Mouse (Mus musculus): ENCODE measurements around the gene Ccin. TPM values are rescaled to one million over a fixed set of nuclear protein-coding genes. Genes with fewer than 3 reads are reported as not detected.

Ccin gene
- total RNA-seq (2021) = not detected
- long read RNA-seq, experiment 1 = 0 reads
- long read RNA-seq, experiment 2 = 0 reads

DNA sequence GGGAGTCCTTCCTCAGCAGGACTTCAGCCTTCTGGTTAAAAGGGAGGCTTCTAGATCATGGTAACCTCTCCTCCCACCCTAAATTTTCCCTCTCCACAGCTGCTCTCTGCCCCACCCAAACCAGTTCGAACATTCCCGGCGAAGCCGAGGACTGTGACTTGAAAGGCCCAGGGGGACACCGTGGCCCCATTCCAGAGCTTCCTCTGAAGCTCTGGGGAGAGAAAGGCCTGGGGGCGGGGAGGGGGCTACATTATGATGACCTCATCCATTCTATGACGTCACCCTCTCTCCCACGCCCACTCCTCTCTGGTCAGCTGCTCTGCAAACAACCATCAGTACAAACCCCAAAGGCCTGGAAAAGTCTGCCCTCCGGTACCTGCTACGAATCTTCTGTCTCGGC lies at the start of gene Ccin:
TSS of gene Ccin (plus strand) at position 303 of the 400 bp plus-strand sequence.
- no peak for DNase-seq

DNA sequence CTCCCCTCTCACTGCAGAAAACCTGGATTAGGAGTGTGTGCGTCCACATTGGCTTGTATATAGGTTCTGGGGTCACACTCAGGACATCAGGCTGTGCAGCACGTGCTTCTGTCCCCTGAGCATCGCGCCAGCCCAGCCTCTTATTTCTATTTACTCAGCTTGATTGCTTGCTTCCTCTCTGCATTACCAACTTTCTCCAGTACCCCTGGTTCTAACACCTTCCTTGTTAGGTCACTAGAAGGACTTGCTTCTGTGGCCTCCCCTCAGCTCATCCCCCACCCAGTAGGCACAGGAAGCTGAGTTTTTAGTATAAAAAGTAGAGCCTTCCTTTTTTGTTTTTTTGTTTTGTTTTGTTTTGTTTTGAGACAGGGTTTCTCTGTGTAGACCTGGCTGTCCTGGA lies 47.1 kb upstream of the Ccin start:
- no peak for DNase-seq

DNA sequence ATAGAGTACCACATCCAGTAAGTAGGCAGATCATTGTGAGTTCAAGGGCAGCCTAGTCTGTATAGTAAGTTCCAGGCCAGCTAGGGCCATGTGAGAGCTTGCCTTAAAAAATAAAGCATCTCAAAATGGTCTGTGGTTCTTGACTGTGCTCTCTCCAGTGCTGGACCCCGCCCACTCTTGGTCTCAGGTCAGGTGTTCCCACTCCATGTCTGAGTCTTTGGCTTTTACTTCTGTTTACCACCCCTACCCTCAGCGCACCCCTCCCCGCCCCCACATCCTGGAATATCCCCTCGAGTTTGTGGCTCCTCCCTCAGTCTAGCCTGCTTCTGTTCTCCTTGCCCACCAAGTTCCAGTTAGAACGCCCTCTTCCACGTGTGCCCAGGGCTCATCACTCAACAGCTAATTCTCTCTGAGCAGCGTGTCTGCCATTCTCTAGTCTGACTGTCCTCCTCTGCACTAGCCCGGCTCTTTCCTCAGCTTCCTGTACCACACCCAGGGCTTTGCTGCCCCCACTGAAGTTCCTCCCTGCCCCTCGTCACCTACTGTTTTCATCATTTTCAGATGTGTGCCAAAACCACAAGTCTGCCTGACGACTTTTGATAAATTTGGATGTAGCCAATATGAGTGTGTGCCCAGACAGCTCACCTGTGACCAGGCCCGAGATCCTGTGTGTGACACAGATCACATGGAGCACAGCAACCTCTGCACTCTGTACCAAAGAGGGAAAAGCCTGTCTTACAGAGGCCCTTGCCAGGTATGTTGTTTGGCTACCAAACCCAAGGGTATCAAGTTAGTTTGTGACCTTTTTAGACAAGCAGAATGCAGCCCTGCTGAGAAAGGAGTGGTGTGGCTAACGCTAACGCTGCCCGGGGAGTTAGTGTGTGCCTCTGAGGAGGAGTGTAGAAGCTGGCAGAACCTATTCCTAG lies 46.3 kb upstream of the Ccin start:
- no peak for DNase-seq

DNA sequence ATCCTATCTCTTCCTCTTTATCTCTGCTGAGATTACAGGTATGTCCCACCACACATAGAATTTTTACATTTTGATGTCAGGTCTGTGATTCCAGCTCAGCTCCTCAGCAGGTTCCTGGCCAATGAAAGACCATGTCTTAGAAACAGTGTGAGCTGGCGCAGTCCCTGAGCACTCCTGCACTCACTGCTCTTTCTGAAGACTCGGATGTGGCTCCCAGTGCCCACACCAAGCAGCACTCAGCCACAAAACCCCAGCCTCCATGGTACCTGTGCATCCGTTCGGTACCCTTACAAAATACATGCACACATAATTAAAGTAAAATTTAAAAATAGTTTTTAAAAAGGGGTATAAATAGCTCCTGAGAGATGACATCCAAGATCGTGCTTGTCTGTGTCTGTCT lies 42.0 kb upstream of the Ccin start:
- DNase-seq = no peak

DNA sequence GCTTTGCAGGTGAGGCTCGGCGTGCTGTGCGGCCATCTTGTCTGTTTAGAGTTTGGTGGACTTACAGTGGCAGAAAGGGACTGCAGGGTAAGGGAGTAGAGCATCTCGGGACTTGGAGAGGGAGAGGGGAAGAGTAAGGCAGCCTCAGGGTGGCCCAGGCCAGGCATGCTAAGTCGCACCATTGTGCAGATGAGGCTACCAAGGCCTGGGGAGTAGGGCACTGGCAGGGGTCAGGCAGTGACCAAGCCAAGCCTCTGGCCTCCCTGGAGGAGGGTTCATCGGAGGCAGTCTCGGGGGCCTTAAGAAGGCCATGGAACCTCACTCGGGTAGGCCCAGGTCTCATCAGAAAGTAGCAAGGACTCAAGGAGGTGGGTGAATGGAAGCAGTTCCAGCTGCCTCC lies 40.9 kb upstream of the Ccin start:
- DNase-seq = no peak

DNA sequence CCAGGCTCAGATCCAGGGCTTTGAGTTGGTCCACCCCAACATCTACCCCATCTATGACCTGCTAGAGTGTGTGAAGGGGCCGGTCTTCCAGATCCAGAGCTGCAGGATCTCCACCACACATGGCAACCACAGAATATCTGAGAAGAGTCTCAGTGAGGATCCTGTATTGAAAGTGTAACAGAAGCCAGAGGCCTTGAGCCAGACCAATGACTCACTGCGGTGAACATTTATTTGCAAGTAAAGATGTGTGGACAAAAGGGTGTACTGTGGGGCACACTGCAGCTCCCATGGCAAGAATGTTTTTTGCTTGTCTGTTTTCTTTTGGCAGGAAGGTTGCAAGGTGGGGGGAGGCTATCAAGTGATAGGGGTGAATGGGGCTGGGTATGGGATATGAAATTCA lies 35.7 kb upstream of the Ccin start:
- no peak for DNase-seq

DNA sequence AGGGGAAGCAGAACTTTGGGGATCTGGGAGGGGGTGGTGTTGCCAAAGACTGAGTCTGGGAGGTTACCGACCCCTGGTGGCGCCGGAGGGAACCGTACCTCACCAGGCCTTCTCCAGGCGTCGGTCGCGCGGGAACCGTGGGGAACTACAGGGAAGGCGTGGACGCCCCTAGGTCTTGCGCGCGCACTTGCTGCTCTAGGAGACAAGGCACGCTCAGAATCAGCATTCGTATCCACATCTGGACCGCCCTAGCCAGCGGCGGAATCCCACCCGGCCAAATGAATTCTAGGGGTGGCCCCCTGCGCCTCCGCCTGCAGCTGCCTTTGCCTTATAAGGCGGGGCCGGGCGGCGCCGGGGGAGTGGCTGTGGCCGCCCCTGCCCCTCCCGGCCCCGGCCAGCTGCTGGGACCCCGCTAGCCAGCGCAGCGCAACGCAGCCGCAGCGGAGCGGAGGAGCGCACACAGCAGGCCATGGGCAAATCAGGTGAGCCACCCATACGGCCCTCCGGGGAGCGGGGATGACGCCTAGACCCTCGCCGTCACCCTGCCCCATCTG lies 25.9 kb upstream of the Ccin start, which contains the start of gene Glipr2:
TSS of gene Glipr2 (plus strand) at position 110 of the 554 bp plus-strand sequence.
- peak; percentile 84 to 89 for DNase-seq

DNA sequence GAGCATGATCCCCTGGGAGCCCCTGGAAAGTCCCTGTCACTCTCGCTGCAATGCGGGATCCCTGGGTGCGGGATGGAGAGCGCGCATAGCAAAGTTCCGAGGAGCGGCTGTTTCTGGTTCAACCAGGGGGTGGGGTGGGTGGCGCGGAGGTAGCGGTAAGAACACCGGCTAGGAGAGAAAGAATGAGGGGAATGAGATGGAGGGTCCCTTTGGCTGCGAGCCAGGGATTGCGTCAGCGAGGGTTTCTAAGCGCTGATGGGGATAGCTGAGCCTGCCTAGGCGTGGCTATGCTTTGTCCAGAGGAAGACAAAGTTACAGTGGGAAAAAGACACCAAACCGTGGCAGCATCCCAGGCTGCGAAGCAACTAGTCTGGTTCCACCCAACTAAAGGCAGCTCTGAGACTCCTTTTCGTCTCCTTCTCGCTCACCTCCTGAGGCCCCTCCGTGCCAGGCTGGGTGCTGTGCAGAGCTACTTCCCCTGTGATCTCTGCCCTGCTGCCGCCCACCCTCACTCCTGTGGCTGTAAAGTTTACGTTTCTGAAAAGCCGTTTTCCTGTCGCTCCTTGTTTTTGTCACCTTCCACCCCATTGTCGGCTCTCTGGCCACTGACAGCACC lies 25.3 kb upstream of the Ccin start:
- peak; percentile 54 to 79 for DNase-seq

DNA sequence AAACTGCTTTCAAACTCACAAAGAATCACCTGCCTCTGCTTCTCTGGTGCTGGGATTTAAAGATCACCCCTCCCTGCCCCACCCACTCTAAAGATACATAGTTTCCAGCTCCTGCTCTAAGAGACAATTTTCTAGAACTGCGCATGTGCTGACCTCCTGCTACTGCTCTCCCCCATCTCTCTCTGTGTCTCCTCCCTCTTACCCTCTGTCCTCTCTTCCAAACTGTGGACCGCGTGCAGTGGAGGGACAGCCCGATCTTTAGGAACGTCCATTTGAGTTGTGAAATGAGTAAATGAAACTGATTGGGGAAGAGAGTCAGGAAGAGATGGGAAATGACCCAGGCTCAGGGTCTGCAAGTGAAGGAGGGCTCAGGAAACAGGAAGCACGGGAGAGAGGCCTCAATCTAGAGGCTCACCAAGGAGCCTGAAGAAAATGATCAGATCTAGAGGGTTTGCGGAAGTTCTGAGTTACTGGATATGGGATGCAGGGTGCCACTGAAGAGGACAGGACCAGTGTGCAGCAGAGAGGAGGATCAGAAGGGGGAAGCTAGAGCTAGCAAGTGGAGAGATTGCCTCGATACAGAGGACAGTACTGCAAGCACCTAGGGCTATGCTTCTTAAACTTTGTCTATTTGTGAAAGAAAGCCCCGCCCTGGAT lies 23.6 kb upstream of the Ccin start:
- peak in 1 of 2 experiments; percentile 27 for DNase-seq

DNA sequence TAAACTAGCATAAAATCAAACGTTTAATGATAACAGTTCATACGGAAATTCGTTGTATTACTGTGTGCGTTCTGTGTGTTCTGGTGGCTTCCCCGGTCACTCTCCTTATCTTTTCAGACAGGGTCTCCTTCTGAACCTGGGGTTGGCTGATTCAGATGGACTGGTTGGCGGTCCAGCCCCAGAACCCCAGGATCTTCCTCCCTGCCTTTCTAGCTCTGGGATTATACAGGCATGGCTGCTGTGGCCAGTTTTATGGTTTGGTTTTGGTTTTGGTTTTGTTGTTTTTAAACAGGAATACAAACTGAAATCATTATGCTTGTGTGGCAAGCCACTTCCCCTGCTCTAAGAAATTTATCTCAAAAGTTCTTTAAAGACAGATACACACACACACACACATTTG lies 23.1 kb upstream of the Ccin start:
- DNase-seq = no peak

DNA sequence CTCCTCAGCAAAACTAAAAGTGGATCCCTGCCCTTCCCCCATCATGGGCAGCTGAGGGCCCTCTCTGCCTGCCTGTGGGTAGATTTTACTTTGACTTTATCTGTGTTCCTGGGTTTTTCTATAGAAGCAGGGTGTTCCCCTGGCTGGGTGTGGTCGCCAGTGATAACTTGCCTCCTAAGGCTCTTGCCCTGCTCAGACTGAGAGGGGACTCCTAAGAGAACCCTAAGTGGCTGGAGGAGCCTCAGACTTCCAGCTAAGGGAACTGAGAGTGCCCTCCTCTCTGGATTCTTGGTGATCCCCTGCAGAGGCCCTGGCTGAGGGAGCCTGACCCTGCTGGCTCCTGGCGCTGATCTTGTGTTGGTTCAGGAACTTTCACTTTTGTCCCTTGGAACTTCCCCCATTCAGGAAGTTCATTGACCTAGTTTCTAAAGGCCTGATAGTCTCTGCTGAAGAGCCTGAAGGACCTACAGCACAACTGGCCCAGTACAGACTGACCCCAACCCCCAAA lies 18.9 kb upstream of the Ccin start:
- peak; percentile 57 to 71 for DNase-seq

DNA sequence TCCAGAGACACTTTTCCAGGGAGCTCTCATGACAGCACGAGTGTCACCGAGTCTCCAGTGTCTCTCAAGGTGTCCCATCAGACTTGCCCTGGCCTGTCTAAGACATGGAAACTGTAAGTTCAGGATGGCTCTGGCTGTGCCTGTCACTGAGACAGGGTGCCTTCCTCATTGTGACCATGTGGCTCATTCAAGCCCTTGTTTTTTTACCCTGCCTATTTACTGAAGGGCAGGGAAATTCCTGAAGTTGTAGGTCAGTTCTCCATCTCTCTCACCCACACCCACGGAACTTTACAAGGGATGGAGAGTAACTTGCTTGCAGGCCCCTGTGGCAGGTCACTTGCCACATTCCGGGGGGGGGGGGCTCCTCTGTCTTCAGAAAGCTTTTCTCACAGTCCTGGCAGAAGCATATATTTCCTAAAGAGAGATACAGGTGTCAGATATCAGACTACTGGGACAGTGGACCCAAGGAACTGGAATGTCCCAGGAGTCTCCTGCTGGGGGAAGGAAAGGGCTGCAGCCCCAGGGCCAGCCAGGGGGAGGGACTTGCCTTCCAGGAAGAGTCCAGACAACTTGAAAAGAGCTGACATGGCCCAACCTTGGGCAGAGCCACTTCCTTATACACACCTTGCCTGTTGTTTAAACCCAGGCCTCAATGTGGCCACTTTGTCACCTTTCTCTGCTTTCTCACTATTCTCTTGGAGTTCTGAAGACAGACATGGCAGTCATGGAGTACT lies 18.2 kb upstream of the Ccin start:
- DNase-seq = peak in 1 of 2 experiments; percentile 10

DNA sequence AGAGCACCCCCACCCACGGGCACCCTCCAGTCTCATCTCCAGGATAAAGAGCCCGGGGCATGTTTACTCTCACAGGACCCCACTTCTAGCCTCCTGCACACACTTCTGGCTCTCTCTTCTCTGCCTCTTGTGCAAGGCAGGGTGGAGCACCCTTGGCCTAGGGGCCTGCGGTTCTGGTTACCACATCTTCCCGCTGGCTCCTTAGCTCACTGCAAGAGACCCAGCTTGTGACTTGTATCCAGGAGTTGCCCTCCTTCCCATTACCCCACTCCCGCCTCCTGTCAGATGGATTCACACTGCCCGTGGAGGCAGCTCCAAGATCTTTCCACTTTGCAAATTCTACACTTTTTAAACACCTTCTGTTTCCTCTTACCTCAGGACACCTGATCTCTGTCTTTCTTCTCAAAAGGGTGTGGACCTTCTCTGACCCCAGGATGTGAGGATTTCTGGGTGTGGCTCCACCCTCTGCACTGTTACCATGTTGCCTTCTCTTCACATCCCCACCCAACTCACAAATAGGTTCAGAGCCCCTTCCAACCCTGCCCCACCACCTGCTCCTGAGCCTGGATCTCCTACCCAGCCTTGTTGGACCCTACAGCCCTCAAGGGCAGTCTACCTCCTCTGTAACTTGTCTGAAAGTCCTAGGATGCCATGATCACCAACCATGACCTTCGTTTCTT lies 17.3 kb upstream of the Ccin start:
- DNase-seq = peak; percentile 31 to 55

DNA sequence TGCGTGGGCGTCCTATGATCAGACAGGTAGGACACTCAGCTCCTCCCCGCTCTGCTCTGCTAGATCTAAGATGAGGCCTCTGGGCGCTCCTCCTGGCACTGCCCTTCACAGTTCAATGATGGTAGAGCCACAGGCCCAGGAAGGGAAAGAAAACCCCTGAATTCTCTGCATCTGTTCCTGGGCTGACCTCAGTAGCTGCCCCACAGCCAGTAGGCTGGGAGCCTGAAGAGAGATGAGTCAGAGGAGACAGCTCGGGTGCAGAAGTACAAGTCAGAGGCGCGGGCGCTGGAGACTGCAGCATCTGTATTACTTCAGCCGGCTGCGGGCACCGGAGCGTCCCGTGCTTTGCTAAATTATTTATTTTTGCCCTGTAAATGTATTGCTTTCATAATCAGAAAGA lies 14.6 kb upstream of the Ccin start:
- DNase-seq = peak; percentile 77 to 85

DNA sequence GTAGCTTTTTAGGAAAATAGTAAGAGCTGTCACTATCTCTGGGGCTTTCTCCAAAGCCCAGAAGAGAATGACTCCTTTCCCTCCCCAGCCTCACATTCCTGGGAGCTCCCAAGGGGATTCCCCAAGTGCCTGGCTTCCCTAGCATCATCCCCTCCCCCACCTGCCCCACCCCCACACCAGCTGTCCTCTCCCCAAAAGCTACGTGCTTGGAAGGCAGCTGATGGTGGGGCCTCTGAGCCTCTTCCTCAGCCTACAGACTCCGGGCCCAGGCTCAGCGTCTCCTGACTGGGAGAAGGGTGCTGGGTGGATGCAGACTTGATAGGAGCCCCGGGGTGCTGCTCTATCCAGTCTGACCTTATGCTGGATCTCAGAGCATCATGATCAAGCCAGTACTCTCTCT lies 13.9 kb upstream of the Ccin start:
- DNase-seq = peak in 1 of 2 experiments; percentile 20

DNA sequence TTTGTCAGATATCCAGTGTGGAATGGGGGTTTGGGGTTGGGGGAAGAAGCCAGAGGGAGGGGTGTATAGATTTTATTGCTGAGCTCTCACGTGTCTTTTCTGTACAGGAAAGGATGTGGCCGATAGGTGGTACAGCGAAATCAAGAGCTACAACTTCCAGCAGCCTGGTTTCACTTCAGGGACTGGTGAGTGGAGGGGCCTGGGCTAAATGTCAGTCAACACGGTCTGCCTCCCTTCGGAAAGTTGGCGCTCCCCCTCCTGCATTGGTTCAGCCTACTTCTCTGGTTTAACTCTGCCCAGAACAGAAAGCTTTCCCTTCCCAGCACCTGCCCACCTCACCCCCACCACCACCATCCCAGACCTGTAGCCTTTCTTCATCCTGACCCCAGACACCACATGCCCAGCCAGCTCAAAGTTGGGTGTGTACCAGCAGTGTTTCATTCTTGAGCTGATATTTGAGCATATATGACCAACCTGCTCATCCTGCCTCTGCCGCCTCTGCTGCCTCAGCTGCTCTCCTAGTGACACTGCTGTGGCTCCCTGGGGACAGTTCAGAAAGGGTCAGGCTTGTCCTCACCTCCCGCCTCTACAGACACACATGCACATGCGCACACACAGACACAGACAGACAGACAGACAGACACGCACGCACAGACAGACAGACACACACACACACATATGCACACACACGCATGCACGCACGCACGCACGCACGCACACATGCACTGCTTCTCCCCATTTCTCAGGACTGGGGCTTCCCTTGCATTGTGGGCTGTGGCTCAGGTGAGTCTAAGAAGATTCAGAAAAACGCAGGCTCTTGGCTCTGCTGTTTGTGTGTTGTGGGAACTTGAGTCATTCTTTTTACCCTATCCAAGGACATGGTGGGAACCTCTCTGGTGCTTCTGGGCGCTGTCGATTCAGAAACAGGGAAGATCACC lies 12.6 kb upstream of the Ccin start:
- no peak for DNase-seq

DNA sequence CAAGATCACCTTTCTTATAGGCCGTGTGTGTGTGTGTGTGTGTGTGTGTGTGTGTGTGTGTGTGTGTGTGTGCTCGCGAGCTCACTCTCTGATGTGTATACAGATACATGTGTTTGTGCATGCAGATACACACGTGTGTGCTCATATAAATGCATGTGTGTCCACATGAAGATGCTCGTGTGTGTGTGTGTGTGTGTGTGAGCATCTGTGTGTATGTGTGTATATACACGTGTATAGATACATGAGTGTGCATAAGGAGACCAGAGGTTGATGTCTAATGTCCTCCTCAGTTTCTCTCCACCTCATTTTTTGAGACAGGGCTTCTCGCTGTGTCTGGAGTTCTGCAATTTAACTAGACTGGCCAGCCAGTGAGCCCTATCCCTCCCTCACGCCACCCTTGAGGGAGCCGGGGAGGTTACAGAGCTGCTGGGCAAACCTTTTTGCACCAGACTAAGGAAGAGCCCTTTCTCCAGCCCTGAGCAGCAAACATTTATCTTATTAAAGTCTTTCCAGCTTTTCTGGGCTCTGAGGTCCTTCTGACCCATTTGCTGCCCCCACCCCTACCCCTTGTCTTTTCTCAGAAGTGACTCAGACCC lies 11.6 kb upstream of the Ccin start:
- DNase-seq = no peak

DNA sequence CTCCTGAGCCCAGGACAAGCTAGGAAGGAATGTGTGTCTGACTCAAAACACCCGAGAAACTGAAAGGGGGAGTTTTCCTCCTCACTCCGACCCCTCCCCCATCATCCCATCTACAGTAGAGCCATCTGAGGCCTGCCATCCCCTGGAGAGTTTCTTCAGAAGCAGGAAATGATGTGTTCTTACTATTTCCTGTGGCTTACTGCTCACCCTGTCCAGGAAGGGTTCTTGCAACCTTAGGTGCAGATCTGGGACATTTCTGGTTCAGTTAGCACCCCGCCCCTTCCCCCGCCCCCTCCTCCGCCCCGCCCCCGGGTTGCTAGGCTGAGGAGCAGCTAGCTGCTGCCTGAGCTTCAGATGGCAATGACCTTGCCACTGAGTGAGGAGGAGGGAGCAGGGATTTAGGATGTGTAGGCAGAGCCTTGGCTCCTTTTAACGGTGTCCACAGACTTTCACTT lies 11.1 kb upstream of the Ccin start:
- peak; percentile 43 to 50 for DNase-seq

DNA sequence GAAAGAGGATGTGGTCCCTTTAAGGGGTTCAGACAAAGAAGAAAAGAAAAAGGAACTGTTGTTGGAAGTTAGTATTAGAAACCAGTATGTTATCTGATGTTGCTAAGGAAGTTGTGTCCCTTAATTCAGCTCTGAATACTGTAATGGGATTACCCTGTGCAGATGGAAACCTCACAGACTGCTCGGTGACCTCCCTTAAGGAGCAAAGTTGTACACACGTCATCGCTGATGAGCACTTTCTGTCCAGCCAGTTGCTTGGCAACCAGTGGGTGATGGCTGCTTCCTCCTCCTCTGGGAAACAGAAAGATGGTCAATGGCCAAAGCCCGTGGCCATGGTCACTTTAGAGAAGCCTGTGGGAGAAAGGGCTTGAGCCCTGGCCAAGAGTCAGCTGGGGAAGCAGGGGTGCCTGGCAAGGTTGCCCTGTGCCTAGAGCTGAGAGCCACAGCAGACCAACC lies 9.7 kb upstream of the Ccin start:
- peak; percentile 76 to 90 for DNase-seq

Data from heart, adult 18-20 months (tissue).